Mouse (Mus musculus) frontal cortex, postnatal 36 days (tissue): Measurements from ENCODE around the gene Mdn1.
A peak's percentile ranks its signal among the peaks of the same experiment; 100 is the strongest.

Source experiments
- DNase-seq, 2 experiments: peaks; one replicate each; pipeline ENCODE4 v3.0.0; 2022; ENCODE audit warnings: low spot score in 2 of 2

The Mdn1 gene

GRCm38 (mm10) chr4:32787110-32787509 lies 130.2 kb downstream of the Mdn1 start:
- no peak for DNase-seq

GRCm38 (mm10) chr4:32789020-32789419 lies 132.1 kb downstream of the Mdn1 start:
- no peak for DNase-seq

GRCm38 (mm10) chr4:32798976-32799375 lies 142.1 kb downstream of the Mdn1 start:
- no peak for DNase-seq

GRCm38 (mm10) chr4:32799966-32800576 lies 143.2 kb downstream of the Mdn1 start, which contains the start of gene Lyrm2:
Gene Lyrm2, plus strand, starts transcription at chr4:32800253.
- DNase-seq: peak; percentile 84 to 87

GRCm38 (mm10) chr4:32800577-32801170 lies 143.8 kb downstream of the Mdn1 start:
- peak in 1 of 2 experiments; percentile 8 for DNase-seq

GRCm38 (mm10) chr4:32817478-32817877 lies 160.6 kb downstream of the Mdn1 start:
- DNase-seq: no peak

GRCm38 (mm10) chr4:32820676-32821075 lies 163.8 kb downstream of the Mdn1 start:
- DNase-seq: no peak

GRCm38 (mm10) chr4:32824254-32824653 lies 167.3 kb downstream of the Mdn1 start:
- no peak for DNase-seq
